Mouse (Mus musculus) C2C12 (cell line): ENCODE results near the gene Mindy4. TPM values are rescaled to one million over a fixed set of nuclear protein-coding genes. Genes with fewer than 3 reads are reported as not detected.

Experiments used
- H3K27me3 ChIP-seq: one replicate; pipeline ENCODE4 v1.6.1; 2011; ENCODE audit not compliant: control insufficient read depth, insufficient read depth, insufficient read length
- H3K36me3 ChIP-seq: one replicate; pipeline ENCODE4 v1.6.1; 2011; ENCODE audit not compliant: control insufficient read depth, insufficient read depth
- H3K4me3 ChIP-seq: one replicate; pipeline ENCODE4 v1.5.1; 2011; ENCODE audit warnings: mild to moderate bottlenecking, control low read depth; ENCODE audit not compliant: poor library complexity, insufficient read depth, severe bottlenecking
- H3K79me2 ChIP-seq: one replicate; pipeline ENCODE4 v1.6.1; 2011; ENCODE audit not compliant: control insufficient read depth, insufficient read depth
- H3K79me3 ChIP-seq: one replicate; pipeline ENCODE4 v1.6.1; 2011; ENCODE audit warnings: low read depth, control low read depth
- H3ac ChIP-seq: one replicate; pipeline ENCODE3; 2011; ENCODE audit warnings: low read depth; ENCODE audit not compliant: control insufficient read depth, insufficient read length
- CEBPB ChIP-seq: IDR thresholded peaks from one replicate; pipeline ENCODE4 v1.6.1; 2011; ENCODE audit warnings: low read depth, mild to moderate bottlenecking, control low read depth, moderate library complexity
- CTCF ChIP-seq: IDR thresholded peaks from one replicate; pipeline ENCODE4 v1.5.1; 2011; ENCODE audit not compliant: control insufficient read depth, insufficient read depth, insufficient read length
- FOSL1 ChIP-seq: IDR thresholded peaks from one replicate; pipeline ENCODE4 v1.8.0; 2011; ENCODE audit warnings: mild to moderate bottlenecking, low read length; ENCODE audit not compliant: poor library complexity, insufficient read depth, severe bottlenecking
- MAX ChIP-seq: IDR thresholded peaks from one replicate; pipeline ENCODE4 v1.6.1; 2011; ENCODE audit warnings: mild to moderate bottlenecking, control low read depth
- MYOD1 ChIP-seq: IDR thresholded peaks from one replicate; pipeline ENCODE4 v1.6.1; 2011; ENCODE audit warnings: low read depth; ENCODE audit not compliant: control insufficient read depth, insufficient read length
- MYOG ChIP-seq: IDR thresholded peaks from one replicate; pipeline ENCODE4 v1.6.1; 2011; ENCODE audit not compliant: control insufficient read depth, insufficient read length; ENCODE audit errors: extremely low read depth
- USF1 ChIP-seq: IDR thresholded peaks from one replicate; pipeline ENCODE4 v1.6.1; 2011; ENCODE audit warnings: low read depth, mild to moderate bottlenecking, control low read depth, moderate library complexity
- long read RNA-seq, 2 experiments: library from polyadenylated mRNA; unstranded; transcript quantifications; one replicate each; pipeline ENCODE4 v2.0.0; 2019 to 2020
- polyA plus RNA-seq: library from polyadenylated mRNA; unstranded; fragments of >200 nt; fragmentation: generic; extraction: Trizol; gene quantifications from one replicate; pipeline ENCODE4 v1.2.1, GENCODE M21; 2012; ENCODE audit warnings: missing spikeins

Gene Mindy4
- 2.6 TPM for polyA plus RNA-seq
- long read RNA-seq, experiment 1, full-length matches to known transcripts, result 1 of 4 reads
- long read RNA-seq, experiment 1, partial matches to known transcripts, result 2 of 4 reads
- long read RNA-seq, experiment 1, other reads (novel, unspliced or antisense), result 1 of 4 reads
- long read RNA-seq, experiment 2, full-length matches to known transcripts, result 27 of 41 reads
- long read RNA-seq, experiment 2, partial matches to known transcripts, result 6 of 41 reads
- long read RNA-seq, experiment 2, other reads (novel, unspliced or antisense), result 8 of 41 reads

- no peak for TF ChIP-seq MYOG
- no peak for TF ChIP-seq CEBPB
- TF ChIP-seq CTCF, result no peak
- no peak for TF ChIP-seq MYOD1
- no peak for TF ChIP-seq USF1
- no peak for TF ChIP-seq FOSL1
- TF ChIP-seq MAX, result no peak
- H3K79me2 ChIP-seq, result no peaks in the 10 kb centered on the region
- H3K36me3 ChIP-seq, result no peaks in the 10 kb centered on the region
- no peaks in the 10 kb centered on the region for H3K27me3 ChIP-seq
- peak within 1 kb of the TSS; percentile 48 for H3K4me3 ChIP-seq
- peak within 1 kb of the TSS; percentile 69 for H3ac ChIP-seq
- H3K79me3 ChIP-seq, result no peaks in the 10 kb centered on the region
Measured at GRCm38 (mm10) chr6:55202913-55203910, at the start of gene Mindy4. Gene Mindy4, plus strand, starts transcription at chr6:55203383.

GRCm38 (mm10) chr6:55159256-55159655 lies 43.9 kb upstream of the Mindy4 start:
- H3ac ChIP-seq, result no peak overlapping the region
- peaks cover 3% of the 10 kb centered on the region for H3K27me3 ChIP-seq
- no peaks in the 10 kb centered on the region for H3K79me2 ChIP-seq
- TF ChIP-seq USF1, result no peak
- no peak for TF ChIP-seq CEBPB
- TF ChIP-seq CTCF, result no peak
- TF ChIP-seq MYOD1, result no peak
- no peak for TF ChIP-seq FOSL1
- no peak for TF ChIP-seq MAX
- TF ChIP-seq MYOG, result no peak
- no peaks in the 10 kb centered on the region for H3K36me3 ChIP-seq
- H3K79me3 ChIP-seq, result no peaks in the 10 kb centered on the region
- no peak overlapping the region for H3K4me3 ChIP-seq

GRCm38 (mm10) chr6:55161311-55161761 lies 41.8 kb upstream of the Mindy4 start:
- Histone ChIP-seq H3K36me3 (no peaks in the 10 kb centered on the region), H3K27me3 (peaks cover 7% of the 10 kb centered on the region), H3K79me2 (no peaks in the 10 kb centered on the region), H3ac (no peak overlapping the region), H3K79me3 (no peaks in the 10 kb centered on the region), H3K4me3 (no peak overlapping the region)
- no peak for TF ChIP-seq MYOD1
- no peak for TF ChIP-seq CEBPB
- TF ChIP-seq MAX, result no peak
- TF ChIP-seq MYOG, result no peak
- TF ChIP-seq CTCF, result no peak

- no peaks in the 10 kb centered on the region for H3K79me3 ChIP-seq
- H3K4me3 ChIP-seq, result no peak overlapping the region
- H3K36me3 ChIP-seq, result no peaks in the 10 kb centered on the region
- H3K27me3 ChIP-seq, result peaks cover 4% of the 10 kb centered on the region
- TF ChIP-seq CEBPB (no peak), USF1 (no peak), MYOD1 (no peak), MAX (no peak), CTCF (no peak), FOSL1 (no peak), MYOG (no peak)
- no peak overlapping the region for H3ac ChIP-seq
- no peaks in the 10 kb centered on the region for H3K79me2 ChIP-seq
Measured at GRCm38 (mm10) chr6:55163046-55163584, 40.1 kb upstream of the Mindy4 start.

- TF ChIP-seq CTCF, result peak; percentile 68
- TF ChIP-seq MYOD1, result no peak
- no peak for TF ChIP-seq MAX
- TF ChIP-seq FOSL1, result no peak
- no peak for TF ChIP-seq MYOG
- TF ChIP-seq CEBPB, result no peak
- TF ChIP-seq USF1, result no peak
- Histone ChIP-seq H3ac (no peak overlapping the region), H3K27me3 (peaks cover 8% of the 10 kb centered on the region), H3K36me3 (no peaks in the 10 kb centered on the region), H3K79me3 (no peaks in the 10 kb centered on the region), H3K4me3 (no peak overlapping the region), H3K79me2 (no peaks in the 10 kb centered on the region)
Measured at GRCm38 (mm10) chr6:55166777-55167463, 36.3 kb upstream of the Mindy4 start.
